Mouse (Mus musculus) Patski (cell line): Measurements from ENCODE around the gene Fam166a. TPM values are rescaled to one million over a fixed set of nuclear protein-coding genes. Genes with fewer than 3 reads are reported as not detected.
A peak's percentile ranks its signal among the peaks of the same experiment; 100 is the strongest.

Experiments used
- ATAC-seq: fragments of 100-300 bp; one replicate; pipeline ENCODE4 v1.8.0; 2021
- CTCF ChIA-PET: fragments of 350-600 bp; sonication (Branson Sonifier 250); formaldehyde crosslinking; loops from one replicate; lab custom pipeline; 2022; ENCODE audit warnings: inconsistent platforms; lab: Charles Lee
- POLR2A ChIA-PET: fragments of 350-600 bp; sonication (Branson Sonifier 250); formaldehyde crosslinking; loops from one replicate; lab custom pipeline; 2022; ENCODE audit warnings: antibody characterized with exemption, inconsistent platforms; lab: Charles Lee
- DNase-seq: peaks from one replicate; pipeline ENCODE4 v3.0.0-alpha.2; 2011; ENCODE audit warnings: low read depth, low spot score
- H3K27me3 ChIP-seq: fragments of 371-371 bp; one replicate; pipeline ENCODE4 v1.5.1; 2021
- CTCF ChIP-seq: fragments of 100-300 bp; IDR thresholded peaks from one replicate; pipeline ENCODE4 v1.5.1; 2021
- in situ Hi-C: fragments of 300-500 bp; cut with MboI; formaldehyde crosslinking; loops from 3 replicates; pipeline ENCODE4 v1.11.1; 2018; ENCODE audit warnings: low pct_unique_long_range_greater_than_20kb, mixed read lengths
- polyA plus RNA-seq: library from polyadenylated mRNA; unstranded; gene quantifications from one replicate; pipeline ENCODE4 v1.2.3, GENCODE M21; 2021

The Fam166a gene
- polyA plus RNA-seq, 1 experiment from 2014 or later = 0.32 TPM

- no peak for TF ChIP-seq CTCF
- no peak for ATAC-seq
- ChIA-PET CTCF (no interaction called here), POLR2A (no interaction called here)
- no peak for DNase-seq
- peaks cover 25% of the 10 kb centered on the region for H3K27me3 ChIP-seq
- in situ Hi-C loops = no loop called here
Observed at GRCm38 (mm10) chr2:25185625-25186574, 32.6 kb upstream of the Fam166a start.

- H3K27me3 ChIP-seq = peaks cover 19% of the 10 kb centered on the region
- DNase-seq (no peak), ATAC-seq (no peak)
- CTCF ChIA-PET = no interaction called here
- no peak for TF ChIP-seq CTCF
- in situ Hi-C loops = no loop called here
- POLR2A ChIA-PET = no interaction called here
Observed at GRCm38 (mm10) chr2:25186575-25186930, 32.0 kb upstream of the Fam166a start.

- peaks cover 6% of the 10 kb centered on the region for H3K27me3 ChIP-seq
- CTCF ChIA-PET = interaction anchor here (1.1 to 1.5 kb wide), 2 partner anchors 9 to 41 kb away, joined by 3 to 5 read pairs; no protein-coding TSS in a partner anchor
- in situ Hi-C loops = no loop called here
- TF ChIP-seq CTCF = no peak
- ATAC-seq = no peak
- POLR2A ChIA-PET = no interaction called here
- no peak for DNase-seq
Observed at GRCm38 (mm10) chr2:25187841-25188240, 30.7 kb upstream of the Fam166a start.

- H3K27me3 ChIP-seq = no peaks in the 10 kb centered on the region
- no peak for TF ChIP-seq CTCF
- ATAC-seq (peak; percentile 70), DNase-seq (no peak)
- in situ Hi-C loops = no loop called here
- CTCF ChIA-PET = interaction anchor here (1.1 to 2.2 kb wide), 6 partner anchors 10 to 77 kb away, joined by 3 to 25 read pairs (median 6); partner anchors contain the start of gene Nelfb
- POLR2A ChIA-PET = no interaction called here
Observed at GRCm38 (mm10) chr2:25193330-25193770, 25.2 kb upstream of the Fam166a start.

- in situ Hi-C loops = no loop called here
- no peak for TF ChIP-seq CTCF
- H3K27me3 ChIP-seq = no peaks in the 10 kb centered on the region
- CTCF ChIA-PET = interaction anchor here (1.1 to 2.2 kb wide), 6 partner anchors 10 to 76 kb away, joined by 3 to 25 read pairs (median 5); partner anchors contain the start of genes Nelfb and Tubb4b
- ATAC-seq (no peak), DNase-seq (no peak)
- POLR2A ChIA-PET = interaction anchor here (1.1 to 1.7 kb wide), 2 partner anchors 30 to 34 kb away, joined by 3 to 4 read pairs; no protein-coding TSS in a partner anchor
Observed at GRCm38 (mm10) chr2:25194006-25194405, 24.5 kb upstream of the Fam166a start.

GRCm38 (mm10) chr2:25194486-25195171 is 23.9 kb upstream of the Fam166a start:
- TF ChIP-seq CTCF = no peak
- ATAC-seq (no peak), DNase-seq (no peak)
- in situ Hi-C loops = no loop called here
- ChIA-PET POLR2A (interaction anchor here (1.1 to 1.7 kb wide), 2 partner anchors 31 to 33 kb away, joined by 3 to 4 read pairs; no protein-coding TSS in a partner anchor), CTCF (interaction anchor here (1.1 to 2.2 kb wide), 5 partner anchors 9 to 75 kb away, joined by 3 to 25 read pairs (median 6); partner anchors contain the start of gene Tubb4b)
- H3K27me3 ChIP-seq = no peaks in the 10 kb centered on the region

GRCm38 (mm10) chr2:25195211-25196156 is 23.1 kb upstream of the Fam166a start:
- ATAC-seq (no peak), DNase-seq (no peak)
- no peak for TF ChIP-seq CTCF
- H3K27me3 ChIP-seq = no peaks in the 10 kb centered on the region
- in situ Hi-C loops = no loop called here
- ChIA-PET CTCF (interaction anchor here (2.0 to 2.2 kb wide), 4 partner anchors 8 to 77 kb away, joined by 6 to 25 read pairs (median 12); partner anchors contain the start of genes Anapc2 and Ssna1), POLR2A (interaction anchor here (1.1 to 1.7 kb wide), 2 partner anchors 32 kb away, joined by 3 to 4 read pairs; no protein-coding TSS in a partner anchor)

GRCm38 (mm10) chr2:25196172-25196954 is 22.2 kb upstream of the Fam166a start, which contains the start of gene Tor4a:
TSS of gene Tor4a (minus strand) at chr2:25196886.
- H3K27me3 ChIP-seq = no peaks in the 10 kb centered on the region
- no peak for TF ChIP-seq CTCF
- DNase-seq (no peak), ATAC-seq (peak; percentile 10)
- CTCF ChIA-PET = interaction anchor here (1.1 to 2.1 kb wide), 4 partner anchors 10 to 76 kb away, joined by 5 to 16 read pairs (median 6); partner anchors contain the start of genes Anapc2 and Ssna1
- in situ Hi-C loops = no loop called here
- POLR2A ChIA-PET = interaction anchor here (0.9 kb wide), 1 partner anchor 14 kb away, joined by 3 read pairs; no protein-coding TSS in a partner anchor
